Mouse (Mus musculus) testis, adult 10 weeks (tissue): ENCODE measurements around the gene Nr3c2. TPM values are rescaled to one million over a fixed set of nuclear protein-coding genes. Genes with fewer than 3 reads are reported as not detected.

ENCODE experiments used
- polyA plus RNA-seq: library from polyadenylated mRNA; stranded (reverse); fragments of 350-450 nt; fragmentation: Illumina TruSeq; extraction: RNeasy Lipid Tissue Mini Kit (QIAGEN cat#74804); gene quantifications from one replicate; pipeline ENCODE4 v1.2.3, GENCODE M21; 2014; ENCODE audit warnings: low read depth, low replicate concordance

Nr3c2 gene
- polyA plus RNA-seq: 10.7 TPM

DNA sequence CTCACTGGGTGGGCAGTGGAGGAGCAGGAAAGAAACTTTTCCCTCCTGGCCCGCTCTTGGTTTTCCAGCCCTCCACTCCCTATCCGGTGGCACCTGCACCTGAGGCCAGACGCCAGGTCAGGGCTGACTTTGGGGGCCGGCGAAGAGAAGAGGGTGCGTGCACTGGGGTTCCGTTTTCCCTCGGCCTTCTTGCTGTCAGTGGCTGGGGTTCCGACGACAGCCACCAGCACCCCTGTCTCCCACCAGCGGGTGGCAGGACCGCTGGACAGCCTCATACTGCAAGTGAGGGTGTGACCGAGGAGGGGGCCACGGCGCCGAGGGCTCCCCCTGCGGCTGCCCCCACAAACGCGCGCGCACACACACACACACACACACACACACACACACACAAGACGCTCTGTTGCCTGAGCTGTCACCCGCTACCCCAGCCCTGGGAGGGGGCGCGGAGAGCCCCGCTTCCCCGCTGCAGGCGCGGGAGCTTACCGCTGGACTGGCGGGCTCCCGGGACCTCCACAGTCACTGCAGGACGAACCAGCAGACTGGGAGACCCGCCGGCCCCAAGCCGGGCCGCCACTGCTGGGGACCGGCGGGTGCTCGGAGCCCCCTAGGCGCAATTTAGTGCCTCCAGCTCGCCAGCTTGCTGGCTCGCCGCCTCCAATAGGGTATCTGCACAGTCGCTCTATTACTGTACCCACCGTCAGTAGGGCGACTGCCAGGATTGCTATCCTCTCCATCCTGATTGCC, at the start of gene Nr3c2:
Nr3c2 (plus strand) TSS at position 32 of the 744 bp plus-strand sequence.

